In the genomic region with DNA sequence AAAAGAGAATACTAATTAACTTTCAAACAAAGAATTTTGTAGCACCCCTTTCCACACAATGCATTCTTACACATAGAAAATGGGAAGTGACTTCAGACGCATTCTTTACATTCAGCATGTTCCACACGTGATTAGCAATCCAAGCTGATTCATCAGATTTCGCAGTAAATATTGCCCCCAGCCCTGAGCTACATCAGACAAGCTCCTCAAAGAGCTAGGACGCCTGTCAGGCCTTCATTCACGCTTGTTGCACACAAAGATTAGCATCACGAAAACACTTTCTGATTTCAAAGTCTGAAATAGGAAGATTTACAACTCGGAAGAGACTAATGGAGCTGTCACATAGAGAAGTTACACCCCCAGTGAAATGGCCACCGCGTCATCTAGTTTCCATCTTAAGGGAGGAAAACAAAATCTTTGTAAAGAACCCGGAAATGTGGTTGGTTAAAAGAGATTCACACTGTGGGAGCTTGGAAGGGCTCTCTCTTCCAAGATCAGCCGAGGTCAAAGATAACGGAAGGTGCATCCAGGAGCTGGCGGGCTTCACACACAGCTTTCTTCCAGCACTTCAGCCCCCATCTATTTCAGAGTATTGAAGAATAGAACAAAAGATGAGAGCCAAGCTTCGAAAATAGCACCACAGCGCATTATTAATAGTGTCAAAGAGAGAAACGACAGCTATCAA, we compare ENCODE assay signal across 14 mouse cellular contexts.
DNase-seq lines count a peak whose midpoint lies in the region; ATAC-seq and TF ChIP-seq lines count a peak whose summit lies in the region.
"Had no signal": no experiment of that assay in that cellular context is flagged by ENCODE, and none has a peak within 500 bp of the region (broad histone marks: within the 10 kb centered on the region; RNA-seq: fewer than 3 reads in every experiment).

No protein-coding gene starts in this region.

- no peaks in the 10 kb centered on the region for H3K27me3 ChIP-seq in heart, postnatal 0 days (ENCODE audit: control insufficient read depth, insufficient read depth, low read length)
- H3K27me3 ChIP-seq in forebrain, embryonic 11.5 days (ENCODE audit: control insufficient read depth, insufficient read depth, low read length) = no peaks in the 10 kb centered on the region
- H3K27me3 ChIP-seq in hindbrain, embryonic 15.5 days = no peaks in the 10 kb centered on the region
- H3K27me3 ChIP-seq in neural tube, embryonic 15.5 days (replicated peaks) = no peaks in the 10 kb centered on the region
- no peaks in the 10 kb centered on the region for H3K27me3 ChIP-seq in liver, embryonic 12.5 days (replicated peaks)
- H3K27me3 ChIP-seq: CH12.LX; embryonic facial prominence, embryonic 15.5 days; limb, embryonic 13.5 days; lung, embryonic 15.5 days had no signal

- TF ChIP-seq EP300 in heart, postnatal 0 days (IDR thresholded peaks at IDR 0.05; ENCODE audit: low read depth) = no peak

- no peaks in the 10 kb centered on the region for H3K36me3 ChIP-seq in heart, postnatal 0 days (replicated peaks; ENCODE audit: control insufficient read depth, insufficient read depth, low read length)
- H3K36me3 ChIP-seq in forebrain, embryonic 11.5 days (ENCODE audit: control insufficient read depth, insufficient read depth, low read length) = no peaks in the 10 kb centered on the region
- H3K36me3 ChIP-seq in hindbrain, embryonic 15.5 days = no peaks in the 10 kb centered on the region
- no peaks in the 10 kb centered on the region for H3K36me3 ChIP-seq in neural tube, embryonic 15.5 days
- no peaks in the 10 kb centered on the region for H3K36me3 ChIP-seq in liver, embryonic 12.5 days
- H3K36me3 ChIP-seq: embryonic facial prominence, embryonic 15.5 days; lung, embryonic 15.5 days had no signal

- WGBS in heart, postnatal 0 days = 40% methylated on average over 16 of the region's 16 CpGs
- 20% methylated on average over 16 of the region's 16 CpGs for WGBS in forebrain, embryonic 11.5 days
- WGBS in hindbrain, embryonic 15.5 days = 20% methylated on average over 16 of the region's 16 CpGs
- whole genome bisulfite sequencing in neural tube, embryonic 15.5 days = 22% methylated on average over 16 of the region's 16 CpGs
- 64% methylated on average over 16 of the region's 16 CpGs for WGBS in liver, embryonic 12.5 days (ENCODE audit: insufficient replicate concordance)

- no peak overlapping the region for H3K4me3 ChIP-seq in heart, postnatal 0 days (ENCODE audit: low read depth, low read length)
- H3K4me3 ChIP-seq in forebrain, embryonic 11.5 days (ENCODE audit: low read depth, low read length) = no peak overlapping the region
- H3K4me3 ChIP-seq in hindbrain, embryonic 15.5 days = no peak overlapping the region
- H3K4me3 ChIP-seq in neural tube, embryonic 15.5 days (replicated peaks) = no peak overlapping the region
- H3K4me3 ChIP-seq in liver, embryonic 12.5 days = no peak overlapping the region
- H3K4me3 ChIP-seq: embryonic facial prominence, embryonic 15.5 days; limb, embryonic 13.5 days; lung, embryonic 15.5 days had no signal

- H3K4me1 ChIP-seq in heart, postnatal 0 days (ENCODE audit: control insufficient read depth, insufficient read depth) = 0 out of 2 replicates have a peak, but pooled peaks cover 3% of the 10 kb centered on the region
- H3K4me1 ChIP-seq in forebrain, embryonic 11.5 days (replicated peaks; ENCODE audit: control insufficient read depth, insufficient read depth, low read length) = peaks cover 4% of the 10 kb centered on the region; the same call in 1 of the 2 replicates
- H3K4me1 ChIP-seq in hindbrain, embryonic 15.5 days (replicated peaks) = peaks cover 8% of the 10 kb centered on the region; the same call in 1 of the 2 replicates
- H3K4me1 ChIP-seq in neural tube, embryonic 15.5 days = peaks cover 9% of the 10 kb centered on the region
- H3K4me1 ChIP-seq in liver, embryonic 12.5 days = no peaks in the 10 kb centered on the region
- H3K4me1 ChIP-seq: limb, embryonic 13.5 days; lung, embryonic 15.5 days had no signal

- no peak for DNase-seq in heart, postnatal 0 days (ENCODE audit: low spot score)
- DNase-seq in heart, adult 8-10 months (ENCODE audit: low spot score) = no peak
- no peak for DNase-seq in forebrain, embryonic 11.5 days (ENCODE audit: low spot score)
- no peak for DNase-seq in urinary bladder, postnatal 14 days (ENCODE audit: low spot score)
- DNase-seq: adrenal gland, postnatal 25 days; cerebellum, adult 11 months; thymus, postnatal 25 days had no signal

- peak overlapping the region; percentile 34; the same call in 1 of the 2 replicates for H3K4me2 ChIP-seq in heart, postnatal 0 days (ENCODE audit: low read depth, low read length)
- H3K4me2 ChIP-seq in forebrain, embryonic 11.5 days (ENCODE audit: low read depth, low read length, severe bottlenecking) = peak overlapping the region; percentile 22; the same call in 1 of the 2 replicates
- H3K4me2 ChIP-seq in hindbrain, embryonic 15.5 days = peak overlapping the region; percentile 34
- peak overlapping the region; percentile 17; the same call in 1 of the 2 replicates for H3K4me2 ChIP-seq in neural tube, embryonic 15.5 days
- no peak overlapping the region for H3K4me2 ChIP-seq in liver, embryonic 12.5 days
- H3K4me2 ChIP-seq: embryonic facial prominence, embryonic 15.5 days; limb, embryonic 13.5 days; lung, embryonic 15.5 days had no signal

- no peak for TF ChIP-seq CTCF in heart, postnatal 0 days (IDR thresholded peaks at IDR 0.05; ENCODE audit: low read depth)

- H3K27ac ChIP-seq in heart, postnatal 0 days (ENCODE audit: low read depth) = no peak overlapping the region
- no peak overlapping the region for H3K27ac ChIP-seq in forebrain, embryonic 11.5 days (ENCODE audit: low read depth, low read length)
- H3K27ac ChIP-seq in hindbrain, embryonic 15.5 days (replicated peaks) = no peak overlapping the region
- no peak overlapping the region for H3K27ac ChIP-seq in neural tube, embryonic 15.5 days (replicated peaks)
- no peak overlapping the region for H3K27ac ChIP-seq in liver, embryonic 12.5 days
- H3K27ac ChIP-seq: embryonic facial prominence, embryonic 15.5 days; limb, embryonic 13.5 days; lung, embryonic 15.5 days had no signal

- no peaks in the 10 kb centered on the region for H3K9me3 ChIP-seq in heart, postnatal 0 days (replicated peaks; ENCODE audit: control insufficient read depth, low read length)
- no peaks in the 10 kb centered on the region for H3K9me3 ChIP-seq in forebrain, embryonic 11.5 days (ENCODE audit: control insufficient read depth, low read length)
- no peaks in the 10 kb centered on the region for H3K9me3 ChIP-seq in hindbrain, embryonic 15.5 days
- no peaks in the 10 kb centered on the region for H3K9me3 ChIP-seq in neural tube, embryonic 15.5 days (replicated peaks)
- no peaks in the 10 kb centered on the region for H3K9me3 ChIP-seq in liver, embryonic 12.5 days (replicated peaks)
- H3K9me3 ChIP-seq: embryonic facial prominence, embryonic 15.5 days; limb, embryonic 13.5 days; lung, embryonic 15.5 days had no signal

- no peak for ATAC-seq in heart, postnatal 0 days (ENCODE audit: insufficient read depth, low read depth)
- peak; percentile 69 for ATAC-seq in forebrain, embryonic 11.5 days (replicated peaks; ENCODE audit: low FRiP score)
- no peak for ATAC-seq in hindbrain, embryonic 15.5 days (ENCODE audit: low FRiP score, low read depth)
- no peak for ATAC-seq in neural tube, embryonic 15.5 days (ENCODE audit: low FRiP score)
- ATAC-seq in liver, embryonic 12.5 days = no peak

- no peak overlapping the region for H3K9ac ChIP-seq in heart, postnatal 0 days (replicated peaks; ENCODE audit: low read depth, low read length)
- no peak overlapping the region for H3K9ac ChIP-seq in forebrain, embryonic 11.5 days (ENCODE audit: low read length)
- H3K9ac ChIP-seq in hindbrain, embryonic 15.5 days = no peak overlapping the region
- no peak overlapping the region for H3K9ac ChIP-seq in neural tube, embryonic 15.5 days (replicated peaks)
- no peak overlapping the region for H3K9ac ChIP-seq in liver, embryonic 12.5 days
- H3K9ac ChIP-seq: embryonic facial prominence, embryonic 15.5 days; limb, embryonic 13.5 days; lung, embryonic 15.5 days had no signal
